Comparison of ENCODE assay signal across 8 mouse cellular contexts in genomic region chr5:64045502-64045901, GRCm38 (mm10). TPM values are rescaled to one million over a fixed set of nuclear protein-coding genes. Genes with fewer than 3 reads are reported as not detected.
DNase-seq lines count a peak whose midpoint lies in the region; ATAC-seq and TF ChIP-seq lines count a peak whose summit lies in the region.
"Had no signal": no experiment of that assay in that cellular context is flagged by ENCODE, and none has a peak within 500 bp of the region (broad histone marks: within the 10 kb centered on the region; RNA-seq: fewer than 3 reads in every experiment).

No protein-coding gene starts in this region.

- no peaks in the 10 kb centered on the region for H3K9me3 ChIP-seq in neural tube, embryonic 11.5 days (ENCODE audit: control insufficient read depth, low read length)
- H3K9me3 ChIP-seq in heart, embryonic 16.5 days (replicated peaks; ENCODE audit: control insufficient read depth, low read length): no peaks in the 10 kb centered on the region
- H3K9me3 ChIP-seq in midbrain, postnatal 0 days (ENCODE audit: low read length): no peaks in the 10 kb centered on the region
- H3K9me3 ChIP-seq: limb, embryonic 12.5 days had no signal

- peak; percentile 76; the same call in 1 of the 2 replicates for ATAC-seq in neural tube, embryonic 11.5 days (ENCODE audit: insufficient read depth, low FRiP score, low TSS enrichment)
- peak; percentile 93 for ATAC-seq in heart, embryonic 16.5 days (replicated peaks; ENCODE audit: extremely low read depth, insufficient read depth, low FRiP score)
- ATAC-seq in midbrain, postnatal 0 days (ENCODE audit: low FRiP score): 0 out of 2 replicates have a peak, but pooled peaks have one; percentile 41

- no peak overlapping the region for H3K27ac ChIP-seq in neural tube, embryonic 11.5 days (ENCODE audit: low read depth, low read length)
- H3K27ac ChIP-seq in heart, embryonic 16.5 days (ENCODE audit: low read length): no peak overlapping the region
- H3K27ac ChIP-seq in midbrain, postnatal 0 days (ENCODE audit: low read depth, low read length): no peak overlapping the region
- H3K27ac ChIP-seq: limb, embryonic 12.5 days had no signal

- no peaks in the 10 kb centered on the region for H3K36me3 ChIP-seq in neural tube, embryonic 11.5 days (ENCODE audit: control insufficient read depth, insufficient read depth, low read length)
- H3K36me3 ChIP-seq in heart, embryonic 16.5 days (ENCODE audit: control insufficient read depth, insufficient read depth): no peaks in the 10 kb centered on the region
- no peaks in the 10 kb centered on the region for H3K36me3 ChIP-seq in midbrain, postnatal 0 days (ENCODE audit: insufficient read depth, low read length)
- H3K36me3 ChIP-seq: limb, embryonic 12.5 days had no signal

- H3K4me3 ChIP-seq in neural tube, embryonic 11.5 days (ENCODE audit: low read depth, low read length): no peak overlapping the region
- H3K4me3 ChIP-seq in heart, embryonic 16.5 days (ENCODE audit: low read length): peak overlapping the region; percentile 14; the same call in 1 of the 2 replicates
- no peak overlapping the region for H3K4me3 ChIP-seq in midbrain, postnatal 0 days (ENCODE audit: low read depth, low read length)
- H3K4me3 ChIP-seq: limb, embryonic 12.5 days had no signal

- no peak overlapping the region for H3K4me2 ChIP-seq in neural tube, embryonic 11.5 days (ENCODE audit: low read depth)
- H3K4me2 ChIP-seq in heart, embryonic 16.5 days (ENCODE audit: low read depth, low read length): peak overlapping the region; percentile 49
- no peak overlapping the region for H3K4me2 ChIP-seq in midbrain, postnatal 0 days (ENCODE audit: low read depth, low read length, poor library complexity, severe bottlenecking)
- H3K4me2 ChIP-seq: limb, embryonic 12.5 days had no signal

- no peaks in the 10 kb centered on the region for H3K4me1 ChIP-seq in neural tube, embryonic 11.5 days (ENCODE audit: control insufficient read depth, insufficient read depth, low read length)
- peaks cover 7% of the 10 kb centered on the region for H3K4me1 ChIP-seq in heart, embryonic 16.5 days (ENCODE audit: control insufficient read depth, insufficient read depth, low read length)
- H3K4me1 ChIP-seq in midbrain, postnatal 0 days (ENCODE audit: insufficient read depth, low read length): no peaks in the 10 kb centered on the region

- no peaks in the 10 kb centered on the region for H3K27me3 ChIP-seq in neural tube, embryonic 11.5 days (ENCODE audit: control insufficient read depth, insufficient read depth, low read length)
- H3K27me3 ChIP-seq in heart, embryonic 16.5 days (ENCODE audit: control insufficient read depth, insufficient read depth, low read length): peaks cover 15% of the 10 kb centered on the region
- no peaks in the 10 kb centered on the region for H3K27me3 ChIP-seq in midbrain, postnatal 0 days (ENCODE audit: insufficient read depth, low read length)
- H3K27me3 ChIP-seq: limb, embryonic 12.5 days had no signal

- no peak for TF ChIP-seq CTCF in brain, embryonic 14.5 days (IDR thresholded peaks at IDR 0.05; ENCODE audit: borderline replicate concordance, extremely low read depth, insufficient read depth, insufficient read length)
- TF ChIP-seq CTCF in midbrain, postnatal 0 days (IDR thresholded peaks at IDR 0.05): no peak

- no peak overlapping the region for H3K9ac ChIP-seq in neural tube, embryonic 11.5 days (ENCODE audit: low read length)
- H3K9ac ChIP-seq in heart, embryonic 16.5 days (ENCODE audit: low read length): no peak overlapping the region
- H3K9ac ChIP-seq in midbrain, postnatal 0 days (replicated peaks; ENCODE audit: low read length, poor library complexity, severe bottlenecking): no peak overlapping the region
- H3K9ac ChIP-seq: limb, embryonic 12.5 days had no signal

- TF ChIP-seq POLR2A in brain, embryonic 14.5 days (IDR thresholded peaks at IDR 0.05; ENCODE audit: borderline replicate concordance, extremely low read depth, insufficient read depth, insufficient read length, poor library complexity, severe bottlenecking): no peak

- WGBS in neural tube, embryonic 11.5 days: 76% methylated on average over 8 of the region's 8 CpGs
- WGBS in heart, embryonic 16.5 days: 8% methylated on average over 8 of the region's 8 CpGs
- 40% methylated on average over 8 of the region's 8 CpGs for WGBS in midbrain, postnatal 0 days

- DNase-seq in neural tube, embryonic 11.5 days (ENCODE audit: low spot score): no peak
- no peak for DNase-seq in neural tube, embryonic 10.5 days (ENCODE audit: extremely low spot score, low spot score)
- peak; percentile 92 for DNase-seq in brain, embryonic 14.5 days (ENCODE audit: low read depth)
- DNase-seq in kidney, postnatal 10 days: peak; percentile 87
- peak; percentile 41 for DNase-seq in midbrain, postnatal 0 days (ENCODE audit: low spot score)
- no peak for DNase-seq in thymus, postnatal 25 days

RNA-seq across cellular contexts. Expression of gene Pgm2, which starts 47.2 kb away (rescaled TPM):
- 30.0 and 30.9 TPM in 2 replicates for polyA plus RNA-seq in neural tube, embryonic 11.5 days (2014; fragmentation: Nextera tagmentation; extraction: Ambion mirVana)
- 17.2 and 20.7 TPM in 2 replicates for polyA plus RNA-seq in brain, embryonic 14.5 days (2012; rRNA removed)
- 15.0 and 17.0 TPM in 2 replicates for polyA plus RNA-seq in heart, embryonic 16.5 days (2015; fragmentation: Nextera tagmentation; extraction: Ambion mirVana)
- 12.6 and 13.7 TPM in 2 replicates for total RNA-seq in midbrain, postnatal 0 days (2014; rRNA removed)
- polyA plus RNA-seq in midbrain, postnatal 0 days (2015; fragmentation: Nextera tagmentation; extraction: Ambion mirVana): 14.0 and 15.4 TPM in 2 replicates

Comparison
In these comparisons a context has a peak if more than half of its experiments do, and no peak if none do; other contexts are left out.
1. ATAC-seq: peak in every context shown above with its lines; median percentile 93 in heart, embryonic 16.5 days; 76 in neural tube, embryonic 11.5 days; 41 in midbrain, postnatal 0 days.
2. DNase-seq: peak in brain, embryonic 14.5 days (single experiment), kidney, postnatal 10 days (single experiment) and midbrain, postnatal 0 days (single experiment); none in neural tube, embryonic 11.5 days (single experiment), neural tube, embryonic 10.5 days (single experiment) and thymus, postnatal 25 days (single experiment).